Mouse (Mus musculus) hindlimb bud, embryonic 11.5 days (tissue): ENCODE results near the gene Ubiad1.

Experiments used
- DNase-seq: peaks from one replicate; pipeline ENCODE4 v3.0.0-alpha.2; 2012; ENCODE audit warnings: low read depth, low spot score; ENCODE audit errors: extremely low spot score

Gene Ubiad1

DNA sequence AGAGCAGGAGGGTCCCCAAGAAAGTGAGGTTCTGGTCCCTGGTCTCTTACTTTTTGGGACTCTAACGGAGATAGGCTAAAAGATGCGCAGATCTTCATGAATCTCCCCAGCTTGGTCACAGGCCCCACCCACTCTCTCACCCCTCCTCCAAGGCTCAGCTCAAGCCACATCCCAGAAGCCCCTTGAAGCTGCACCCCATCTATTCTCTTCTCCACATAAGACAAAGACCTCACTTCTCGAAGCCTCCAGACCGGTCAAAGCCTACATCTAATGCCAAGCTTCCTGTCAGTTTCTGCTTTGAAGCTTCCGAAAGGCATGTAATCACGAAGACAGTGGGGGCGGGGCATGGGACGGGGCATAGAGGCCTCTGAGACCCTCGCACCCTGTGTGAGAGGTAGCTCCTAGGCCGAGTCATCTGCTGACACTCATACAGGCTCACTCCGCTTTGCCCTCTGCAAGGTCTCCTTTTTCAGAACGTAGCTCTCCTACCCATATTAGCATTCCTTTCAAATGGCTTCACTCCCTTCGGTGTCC lies 39.2 kb downstream of the Ubiad1 start:
- no peak for DNase-seq

DNA sequence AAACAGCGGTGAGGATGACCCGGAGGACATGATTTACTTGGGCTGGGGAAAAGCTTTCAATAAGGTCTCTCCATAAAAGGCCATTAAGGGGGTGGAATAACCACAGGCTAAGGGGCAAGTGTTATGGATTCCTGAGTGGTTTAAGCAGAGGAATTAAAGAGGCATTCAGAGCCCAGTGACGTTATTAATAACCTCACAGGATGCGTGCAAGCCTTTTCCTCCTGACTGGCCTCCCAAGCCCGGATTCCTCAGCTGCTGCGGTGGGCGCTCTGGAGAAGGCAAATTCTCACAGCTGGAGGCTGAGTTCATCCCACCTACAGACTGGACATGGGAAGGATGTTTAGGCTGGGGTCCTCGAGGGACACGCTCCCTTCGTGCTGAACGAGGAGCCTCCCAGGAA lies 39.8 kb downstream of the Ubiad1 start:
- DNase-seq: no peak

GRCm38 (mm10) chr4:148403402-148403801 lies 41.2 kb downstream of the Ubiad1 start:
- no peak for DNase-seq

DNA sequence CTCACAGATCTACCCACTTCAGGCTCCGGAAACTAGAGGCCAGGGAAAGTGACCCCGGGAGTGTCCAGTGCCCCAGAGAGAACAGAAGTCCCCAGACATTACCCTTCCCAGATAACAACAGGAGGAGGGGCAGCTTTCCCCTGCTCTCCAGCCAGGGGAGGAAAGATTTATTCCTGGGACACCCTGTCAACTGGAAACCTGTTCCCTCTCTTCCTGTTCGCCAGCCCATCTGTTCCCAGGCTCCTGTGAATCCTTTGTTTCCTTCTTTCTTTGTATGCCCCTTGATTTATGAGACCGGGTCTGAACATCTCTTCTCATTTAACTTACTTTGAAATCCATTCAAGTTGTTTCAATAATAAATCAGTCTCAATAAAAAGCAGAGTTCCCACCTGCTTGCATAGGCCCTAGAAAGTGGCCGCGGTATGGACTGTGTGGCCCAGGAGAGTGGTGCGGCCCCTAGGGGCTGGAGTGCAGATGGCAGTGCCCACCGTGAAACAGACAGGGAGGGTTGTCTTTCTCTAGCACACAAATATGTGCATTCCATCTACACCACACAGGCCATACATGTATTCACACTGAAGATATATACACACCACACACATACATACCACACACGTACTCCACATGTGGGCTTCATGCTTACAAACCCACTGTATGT lies 45.0 kb downstream of the Ubiad1 start:
- no peak for DNase-seq

DNA sequence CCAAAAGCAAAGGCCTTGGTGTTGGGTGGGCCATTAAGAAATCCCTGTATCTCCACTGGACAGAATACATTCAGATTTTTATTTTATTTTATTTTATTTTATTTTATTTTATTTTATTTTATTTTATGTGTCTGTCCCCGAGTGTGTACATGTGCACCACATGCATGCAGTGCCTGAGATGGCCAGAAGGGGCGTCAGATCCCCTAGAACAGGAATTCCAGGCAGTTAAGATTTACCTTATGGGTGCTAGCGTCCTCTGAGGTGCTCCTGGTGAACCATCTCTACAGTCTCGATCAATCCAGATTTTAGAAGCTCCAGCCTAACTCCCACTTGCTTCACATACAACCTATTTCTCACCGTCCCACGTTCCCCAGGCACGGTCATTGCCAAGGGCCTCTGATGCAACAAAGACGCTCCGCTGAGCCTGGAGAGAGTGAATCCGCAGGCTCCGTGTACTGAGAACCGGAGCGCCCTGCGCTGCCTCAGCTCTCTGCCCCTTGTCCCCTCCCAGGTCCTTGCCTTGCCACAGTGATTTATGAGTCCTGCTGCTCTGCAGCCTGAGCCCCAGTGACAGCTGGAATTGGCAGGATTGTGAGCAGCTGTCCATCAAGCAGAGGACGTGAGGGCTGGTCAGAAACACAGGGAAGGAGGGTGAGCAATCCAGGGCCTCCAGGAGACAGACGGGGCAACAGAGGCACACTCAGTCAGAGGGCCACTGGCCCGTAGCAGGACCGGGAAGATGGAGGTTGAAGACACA lies 46.9 kb downstream of the Ubiad1 start:
- no peak for DNase-seq

- no peak for DNase-seq
Observed at GRCm38 (mm10) chr4:148397113-148397512, 47.5 kb downstream of the Ubiad1 start.

- no peak for DNase-seq
Observed at GRCm38 (mm10) chr4:148395875-148396274, 48.7 kb downstream of the Ubiad1 start.

DNA sequence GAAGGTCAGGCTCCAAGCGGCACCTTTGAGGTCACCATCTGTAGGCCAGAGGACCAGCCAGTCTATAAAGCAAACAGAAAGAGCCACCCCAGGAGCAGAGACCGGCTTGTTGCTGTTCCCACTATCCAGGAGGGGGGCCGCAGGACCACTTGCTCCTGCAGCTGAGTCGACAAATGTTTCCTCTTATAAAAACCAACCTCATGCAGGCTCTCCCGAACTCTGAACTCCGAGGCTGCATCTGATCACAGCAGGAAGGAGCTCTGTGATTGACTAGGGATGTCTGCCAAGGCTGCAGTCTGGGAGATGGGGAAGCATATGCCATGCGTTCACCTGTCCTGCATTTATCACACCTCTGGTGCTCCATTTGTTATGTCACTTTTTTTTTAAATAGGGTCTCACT lies 49.4 kb downstream of the Ubiad1 start:
- no peak for DNase-seq

- no peak for DNase-seq
Observed at GRCm38 (mm10) chr4:148391714-148392310, 52.8 kb downstream of the Ubiad1 start.

- DNase-seq: no peak
Observed at GRCm38 (mm10) chr4:148389635-148390034, 54.9 kb downstream of the Ubiad1 start.

DNA sequence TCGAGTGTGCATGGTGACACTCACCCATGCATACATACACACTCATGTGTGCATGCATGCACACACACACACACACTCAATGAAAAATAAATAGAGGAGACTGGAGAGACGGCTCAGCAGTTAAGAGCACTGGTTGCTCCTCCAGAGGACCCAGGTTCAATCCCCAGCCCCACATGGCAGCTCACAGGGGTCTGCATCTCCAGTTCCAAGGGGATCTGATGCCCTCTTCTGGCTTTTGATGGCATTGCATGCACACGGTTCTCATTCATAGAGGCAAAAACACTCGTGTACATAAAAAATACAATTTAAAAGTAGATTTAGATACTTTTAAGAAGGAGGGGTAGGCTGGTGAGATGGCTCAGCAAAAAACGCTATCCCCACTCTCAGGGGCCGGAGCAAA lies 55.5 kb downstream of the Ubiad1 start:
- no peak for DNase-seq

GRCm38 (mm10) chr4:148385269-148385668 lies 59.3 kb downstream of the Ubiad1 start:
- no peak for DNase-seq
